Mouse (Mus musculus) spleen, postnatal 36 days (tissue): Measurements from ENCODE around the gene Foxj1.
A peak's percentile ranks its signal among the peaks of the same experiment; 100 is the strongest.
"Not testable (repeated sequence)": the region's sequence is repeated elsewhere in the genome, so short reads cannot be mapped to it uniquely, and the experiment has no call there.

ENCODE experiments used
- DNase-seq, 2 experiments: peaks; one replicate each; pipeline ENCODE4 v3.0.0; 2022; ENCODE audit warnings: low spot score in 2 of 2, mixed read lengths in 1 of 2

Gene Foxj1

DNA sequence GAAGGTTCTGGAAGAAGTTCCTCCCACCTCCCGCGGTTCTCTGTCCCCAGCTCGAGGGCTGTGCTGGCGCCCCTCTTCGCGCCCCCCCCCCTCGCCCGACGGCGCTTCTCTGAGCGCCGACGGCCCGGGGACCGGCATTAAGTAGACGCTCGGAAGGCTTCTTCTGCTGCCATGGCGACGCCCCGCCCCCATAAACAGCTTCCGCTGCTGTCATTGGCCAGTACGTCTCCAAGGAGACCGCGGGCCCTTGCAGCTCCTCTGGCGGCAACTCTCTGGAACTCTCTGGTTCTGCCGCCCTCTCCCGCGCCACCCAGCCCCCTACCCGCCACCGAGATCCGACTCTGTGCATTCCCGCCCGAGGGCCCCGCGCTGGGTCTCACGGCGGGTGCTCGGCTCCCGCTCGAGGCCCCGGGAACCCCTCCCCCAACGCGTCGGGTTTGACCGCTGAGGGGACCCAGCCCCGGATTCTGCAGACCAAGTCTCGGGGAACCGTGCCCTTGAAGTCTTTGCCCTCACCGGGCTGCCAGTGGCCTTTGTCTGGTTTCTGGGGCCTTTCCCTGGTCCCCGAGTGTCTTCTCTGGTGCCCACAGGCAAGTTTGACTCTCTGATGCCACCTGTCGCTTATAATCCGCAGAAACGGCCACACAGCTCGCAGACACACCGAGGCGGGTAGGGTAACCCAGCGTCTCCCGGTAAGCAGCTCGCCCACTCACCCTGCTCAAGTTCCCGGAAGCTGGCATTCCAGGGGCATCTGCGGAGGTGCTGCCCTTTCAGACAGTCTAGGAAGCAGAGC, at the start of gene Foxj1:
Gene Foxj1 (minus strand): TSS at position 156 of the 793 bp plus-strand sequence.
- peak; percentile 90 to 91 for DNase-seq

DNA sequence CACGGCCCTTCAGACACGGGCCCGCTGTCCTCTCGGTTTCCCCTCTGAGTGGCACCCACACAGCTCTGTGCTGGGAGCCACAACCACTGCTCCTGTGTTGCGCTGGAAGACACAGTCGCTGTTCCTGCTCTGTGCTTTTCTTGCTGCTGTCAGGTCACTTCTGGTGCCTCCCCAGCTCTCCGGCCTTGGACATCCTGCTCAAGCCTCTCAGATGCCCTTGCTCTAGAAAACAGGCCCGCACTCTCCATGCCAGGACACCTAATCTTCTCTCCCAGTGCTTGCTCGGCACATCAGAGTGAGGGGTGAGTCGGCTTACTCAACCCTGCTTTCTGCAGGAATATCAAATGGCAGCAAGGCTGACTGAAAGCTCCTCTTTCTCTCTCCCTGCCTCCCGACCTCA, 49.0 kb upstream of the Foxj1 start:
- DNase-seq: no peak

DNA sequence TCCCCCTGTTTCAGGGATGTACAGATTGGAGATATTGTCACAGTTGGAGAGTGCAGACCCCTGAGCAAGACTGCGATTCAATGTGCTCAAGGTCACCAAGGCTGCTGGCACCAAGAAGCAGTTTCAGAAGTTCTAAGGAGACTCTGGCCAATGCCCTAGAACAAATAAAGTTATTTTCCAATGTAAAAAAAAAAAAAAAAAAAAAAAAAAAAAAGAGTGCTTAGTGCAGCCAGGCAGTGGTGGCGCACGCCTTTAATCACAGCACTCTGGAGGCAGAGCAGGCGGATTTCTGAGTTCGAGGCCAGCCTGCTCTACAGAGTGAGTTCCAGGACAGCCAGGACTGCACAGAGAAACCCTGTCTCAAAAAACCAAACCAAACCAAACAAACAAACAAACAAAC, 47.9 kb upstream of the Foxj1 start:
- not testable (repeated sequence) for DNase-seq

DNA sequence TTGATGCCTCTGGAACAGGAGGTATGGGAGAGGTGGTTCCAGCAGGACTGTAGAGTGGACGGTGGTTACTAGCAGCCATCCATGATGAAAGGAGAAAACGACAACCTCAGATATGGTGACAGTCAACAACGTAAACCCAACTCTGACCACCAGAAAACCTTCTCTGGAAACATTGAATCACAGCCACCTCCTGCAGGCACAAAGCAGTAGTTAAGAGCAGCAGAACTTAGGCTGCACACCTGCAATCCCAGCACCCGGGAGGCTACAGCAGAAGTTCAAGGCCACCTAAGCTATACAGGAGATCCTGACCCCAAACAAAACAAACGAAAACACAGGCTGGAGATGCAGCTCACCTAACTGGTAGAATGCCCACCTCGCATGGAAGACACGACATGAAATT, 45.6 kb upstream of the Foxj1 start:
- DNase-seq: no peak

DNA sequence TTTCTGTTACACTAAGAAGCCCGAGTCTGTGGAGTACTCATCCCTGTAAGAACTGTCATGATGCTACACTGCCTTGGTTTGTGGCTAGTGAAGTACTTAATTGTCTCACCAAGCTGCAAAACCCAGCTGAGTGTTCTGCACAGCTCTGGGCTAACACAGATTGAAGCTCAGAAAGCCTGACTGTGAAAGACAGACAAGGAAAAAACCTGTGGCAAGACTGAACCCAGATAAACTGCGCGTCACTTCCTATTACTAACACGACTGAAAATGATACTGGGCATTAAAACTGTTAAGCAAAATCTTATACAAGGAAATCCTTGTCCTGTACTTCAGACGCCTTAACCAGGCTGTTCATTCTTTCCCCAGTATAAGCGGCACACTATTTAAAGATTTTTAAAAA, 44.3 kb upstream of the Foxj1 start:
- no peak for DNase-seq

DNA sequence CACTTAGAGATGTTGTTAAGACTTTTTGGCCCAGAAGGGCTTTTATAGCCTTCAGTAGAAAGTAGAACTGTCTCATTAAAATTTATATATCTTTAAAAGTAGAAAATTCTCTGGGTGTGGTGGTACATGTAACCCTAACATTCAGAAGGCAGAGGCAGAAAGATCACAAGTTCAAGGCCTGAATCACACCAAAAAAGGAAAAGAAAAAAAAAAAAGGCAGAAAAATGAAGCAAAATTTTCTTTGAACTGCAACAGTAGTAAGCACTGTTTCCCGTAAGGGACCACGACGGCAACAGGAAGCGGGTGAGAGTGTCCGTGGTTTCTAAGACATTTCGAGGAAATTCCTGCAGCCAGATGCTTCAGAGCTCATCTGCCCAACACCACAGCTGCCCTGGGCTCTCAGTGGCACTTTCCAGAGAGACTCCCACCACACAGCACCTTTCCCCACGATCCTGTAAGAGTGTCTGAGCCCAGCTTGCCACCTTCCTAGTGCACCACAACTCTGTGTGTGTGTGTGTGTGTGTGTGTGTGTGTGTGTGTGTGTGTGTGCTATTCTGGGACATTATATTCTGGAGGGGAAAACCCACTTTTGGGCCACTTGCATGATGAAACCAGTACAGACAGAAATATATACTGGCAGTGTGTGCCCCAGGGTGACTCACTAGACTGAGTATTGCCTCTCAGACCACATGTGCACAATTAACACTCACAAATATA, 41.9 kb upstream of the Foxj1 start:
- peak; percentile 56 to 61 for DNase-seq

DNA sequence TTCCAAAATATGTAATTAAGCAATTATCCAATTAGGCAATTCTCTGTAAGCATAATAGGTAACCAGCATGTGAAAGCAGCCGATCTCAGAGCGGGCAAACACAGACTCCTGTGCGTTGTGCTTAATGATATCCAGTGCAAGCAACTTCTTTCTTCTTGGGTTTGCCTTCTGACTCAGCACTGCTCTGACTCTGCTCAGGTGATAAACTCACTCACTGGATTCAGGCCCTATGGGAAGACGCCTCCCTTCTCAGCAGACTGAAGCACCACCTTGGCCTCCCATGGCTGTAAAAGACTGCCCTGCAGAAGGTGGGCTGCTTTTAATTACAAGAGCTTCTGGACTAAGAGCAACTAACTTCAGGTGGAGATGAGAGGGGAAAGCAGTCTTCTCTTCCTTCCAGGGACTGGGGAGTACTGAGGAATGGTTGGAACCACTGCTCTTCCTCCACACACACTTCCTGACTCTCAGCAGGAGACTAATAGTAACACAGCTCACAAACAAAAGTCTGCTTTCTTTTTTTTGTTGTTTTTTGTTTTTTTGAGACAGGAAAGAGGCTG, 36.8 kb upstream of the Foxj1 start:
- no peak for DNase-seq

DNA sequence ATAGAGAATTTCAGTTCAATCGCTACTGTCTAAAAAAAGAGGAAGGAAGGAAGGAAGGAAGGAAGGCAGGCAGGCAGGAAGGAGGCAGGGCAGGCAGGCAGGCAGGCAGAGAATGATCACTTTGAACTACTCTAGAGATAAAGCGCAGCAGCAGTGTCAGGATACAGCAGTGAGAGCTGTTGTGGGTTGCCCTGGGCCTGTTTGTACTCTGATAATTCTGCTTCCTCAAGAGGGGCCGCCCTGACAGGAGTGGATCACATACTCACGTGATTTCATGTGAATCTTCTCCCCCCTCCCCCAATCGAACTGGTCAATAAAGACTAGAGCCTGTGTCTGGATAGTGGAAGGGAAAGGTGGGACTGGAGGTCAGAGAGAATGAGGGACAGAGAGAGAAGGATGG, 34.4 kb upstream of the Foxj1 start:
- peak; percentile 34 to 48 for DNase-seq

DNA sequence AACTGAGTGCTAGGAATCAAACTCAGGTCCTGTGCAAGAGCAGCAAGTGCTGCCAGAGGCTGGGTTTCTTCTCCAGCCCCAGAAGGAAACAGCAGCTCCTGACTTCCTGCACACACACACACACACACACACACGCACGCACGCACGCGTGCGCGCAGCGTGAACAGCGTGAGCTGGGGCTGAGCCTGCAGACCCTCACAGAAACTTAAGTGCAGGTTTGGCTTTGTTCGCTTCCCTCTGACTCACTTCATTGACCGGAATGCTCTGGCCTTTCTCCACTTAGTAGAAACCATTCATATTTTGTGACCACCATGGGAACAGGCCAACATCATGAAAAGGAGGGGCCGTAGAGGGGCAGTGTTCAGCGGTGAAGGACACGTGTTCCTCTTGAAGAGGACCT, 33.9 kb upstream of the Foxj1 start:
- DNase-seq: no peak

DNA sequence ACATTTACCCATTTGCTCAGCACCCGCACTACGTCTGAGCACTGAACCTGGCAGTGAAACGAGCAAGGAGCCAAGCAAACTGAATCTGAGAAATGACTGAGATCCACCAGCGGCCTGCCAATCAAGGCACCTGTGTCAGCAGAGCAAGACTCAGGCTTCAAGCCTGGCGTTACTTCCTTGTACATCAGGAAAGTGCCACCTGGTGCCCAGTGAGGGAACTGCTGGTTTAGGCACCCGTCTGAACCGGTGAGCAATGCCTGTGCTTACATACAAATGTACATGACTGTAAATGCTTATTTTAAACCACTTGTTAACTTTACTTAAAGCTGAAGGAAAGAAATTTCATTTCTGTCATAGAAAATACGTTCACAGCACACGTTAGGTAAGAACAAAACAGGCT, 32.9 kb upstream of the Foxj1 start:
- peak; percentile 83 to 86 for DNase-seq

DNA sequence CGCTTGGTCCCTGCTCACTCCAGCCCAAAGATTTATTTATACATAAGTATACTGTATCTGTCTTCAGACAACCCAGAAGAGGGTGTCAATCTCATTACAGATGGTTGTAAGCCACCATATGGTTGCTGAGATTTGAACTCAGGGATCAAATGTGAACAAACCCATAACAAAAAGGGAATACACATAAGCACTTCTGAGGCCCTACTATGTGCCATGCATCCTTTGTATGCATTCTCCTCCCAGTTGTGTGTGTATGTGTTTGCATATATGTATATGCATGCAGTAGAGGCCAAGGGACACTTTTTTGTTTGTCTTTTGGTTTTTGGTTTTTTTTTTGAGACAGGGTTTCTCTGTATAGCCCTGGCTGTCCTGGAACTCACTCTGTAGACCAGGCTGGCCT, 31.4 kb upstream of the Foxj1 start:
- no peak for DNase-seq

DNA sequence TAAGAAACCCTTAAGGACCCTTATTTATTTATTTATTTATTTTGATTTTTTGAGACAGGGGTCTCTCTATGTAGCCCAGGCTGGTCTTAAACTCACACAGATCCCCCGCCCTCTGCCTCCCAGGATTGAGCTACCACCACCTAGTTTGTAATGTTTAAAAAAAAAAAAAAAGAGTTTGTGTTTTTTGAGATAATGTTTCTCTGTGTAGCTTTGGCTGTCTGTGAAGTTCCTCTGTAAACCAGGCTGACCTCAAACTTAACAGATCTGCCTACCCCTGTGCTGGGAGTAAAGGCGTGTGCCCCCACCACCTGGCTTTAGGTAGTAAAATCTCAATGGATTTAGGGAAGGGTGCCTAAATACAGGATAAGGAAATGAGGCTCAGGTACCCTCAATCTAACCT, 30.9 kb upstream of the Foxj1 start:
- no peak for DNase-seq

DNA sequence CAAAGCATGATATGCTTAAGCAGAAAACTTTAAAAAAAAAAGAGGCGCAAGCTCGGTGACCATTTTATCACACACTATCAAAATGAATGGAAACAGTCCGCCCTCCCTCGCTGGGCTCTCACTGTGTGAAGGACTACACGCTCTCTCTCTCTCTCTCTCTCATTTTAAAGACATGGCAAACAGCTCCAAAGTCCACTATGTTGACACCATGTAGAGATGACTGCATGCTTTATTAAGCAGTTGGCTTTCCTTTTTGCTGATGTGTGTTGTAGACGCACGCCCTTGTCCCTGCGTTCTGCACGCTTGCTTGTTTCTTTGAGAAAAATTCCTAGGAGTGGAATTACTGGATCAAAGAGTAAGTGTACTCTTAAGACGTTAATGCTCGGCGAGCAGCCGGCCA, 30.2 kb upstream of the Foxj1 start:
- DNase-seq: no peak

DNA sequence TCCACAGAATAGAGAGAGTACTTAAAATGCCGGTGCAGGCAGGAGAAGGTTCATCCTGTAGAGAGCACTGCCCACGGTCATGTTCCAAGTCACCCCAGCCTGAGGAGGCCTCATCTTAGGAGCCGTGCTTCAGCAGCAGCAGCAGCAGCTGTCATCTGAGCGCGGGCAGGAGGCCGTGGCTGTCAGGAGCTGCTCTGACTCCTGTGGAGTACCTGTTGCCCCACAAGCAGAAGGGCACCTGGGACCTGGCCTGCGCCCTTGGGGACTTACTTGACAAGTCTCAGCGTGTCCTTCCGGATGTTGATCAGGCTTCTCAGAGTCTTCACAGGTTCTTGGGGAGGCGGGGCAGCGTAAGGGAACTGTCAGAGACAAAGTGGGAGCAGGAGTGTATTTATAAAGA, 26.8 kb upstream of the Foxj1 start:
- peak; percentile 38 to 48 for DNase-seq

DNA sequence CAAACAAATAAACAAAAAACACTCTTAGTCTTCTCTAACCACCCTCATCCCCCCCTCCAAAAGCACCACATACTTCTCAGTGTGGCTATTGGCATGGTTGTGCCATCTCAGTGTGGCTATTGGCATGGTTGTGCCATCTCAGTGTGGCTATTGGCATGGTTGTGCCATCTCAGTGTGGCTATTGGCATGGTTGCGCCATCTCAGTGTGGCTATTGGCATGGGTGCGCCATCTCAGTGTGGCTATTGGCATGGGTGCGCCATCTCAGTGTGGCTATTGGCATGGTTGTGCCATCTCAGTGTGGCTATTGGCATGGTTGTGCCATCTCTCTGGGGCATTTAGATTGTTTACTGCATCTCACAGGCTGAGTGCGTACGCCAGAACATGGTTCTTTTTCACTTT, 25.7 kb upstream of the Foxj1 start:
- DNase-seq: not testable (repeated sequence)

DNA sequence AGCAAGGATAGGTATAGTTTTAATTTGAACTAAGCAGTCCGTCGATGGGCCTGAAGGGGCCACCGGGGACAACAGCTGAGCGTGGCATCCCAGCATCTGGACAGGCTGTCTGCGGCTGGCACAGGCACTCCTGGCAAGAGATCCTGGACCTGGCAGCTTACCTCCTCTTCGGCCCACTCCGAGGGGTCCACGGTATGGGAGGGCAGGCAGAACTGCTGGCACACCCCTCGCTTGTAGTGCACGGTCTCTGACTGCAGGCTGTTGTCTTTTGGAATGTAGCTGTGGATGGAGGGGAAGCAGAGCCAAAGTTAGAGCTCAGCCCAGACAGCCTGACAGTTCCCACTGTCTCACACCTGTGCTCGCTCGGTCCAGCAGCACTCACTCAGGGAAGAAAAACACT, 24.5 kb upstream of the Foxj1 start:
- DNase-seq: no peak

DNA sequence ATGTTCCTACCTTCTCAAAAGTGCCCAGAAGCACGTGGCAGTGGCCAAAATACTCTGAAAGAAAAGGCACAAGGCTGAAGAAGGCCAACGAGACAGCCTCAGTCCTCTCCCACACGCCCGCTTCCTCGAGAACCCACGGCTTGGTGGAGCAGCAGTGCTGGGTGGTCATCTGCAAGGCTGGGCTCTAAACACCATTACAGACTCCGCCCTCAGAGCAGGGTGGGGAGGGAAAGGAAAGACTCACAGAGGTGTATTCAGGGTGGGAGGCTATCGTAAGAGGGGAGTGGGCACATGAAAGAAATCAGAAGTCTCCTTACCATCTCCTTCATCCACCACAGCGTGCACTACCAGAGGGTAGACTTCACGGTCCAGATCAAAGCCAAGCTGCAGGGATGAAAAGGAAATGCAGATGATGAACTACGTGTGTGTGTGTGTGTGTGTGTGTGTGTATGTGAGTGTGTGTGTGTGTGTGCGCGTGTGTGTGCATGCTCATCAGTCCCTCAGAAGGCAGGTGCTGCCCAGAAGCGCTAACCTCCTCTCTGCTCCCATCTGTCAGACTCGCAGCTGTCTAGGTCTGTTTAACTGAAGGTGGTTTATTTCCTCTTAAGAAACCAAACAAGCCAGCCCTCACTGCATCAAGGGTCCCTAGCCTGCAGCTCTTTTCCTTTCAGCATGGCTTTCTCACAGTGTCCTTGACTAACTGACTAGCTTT, 23.9 kb upstream of the Foxj1 start:
- DNase-seq: peak; percentile 17 to 34

DNA sequence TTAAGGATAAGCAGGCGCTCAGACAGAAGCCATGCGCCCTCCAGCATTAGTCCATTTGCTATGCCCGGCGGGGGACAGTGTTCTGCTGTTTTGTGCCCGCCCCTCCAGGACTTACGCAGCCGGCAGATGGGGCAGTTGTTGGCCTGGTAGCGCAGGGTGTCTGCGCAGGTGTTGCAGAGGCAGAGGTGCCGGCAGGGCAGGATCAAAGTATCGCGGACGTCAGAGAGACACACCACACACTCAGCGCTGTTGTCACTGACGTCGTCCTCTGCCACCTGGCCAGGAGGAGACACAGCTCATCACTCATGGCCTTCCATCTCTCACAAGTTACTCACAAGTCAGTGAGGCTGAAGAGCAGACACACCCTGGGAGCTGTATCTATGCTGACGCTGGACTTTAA, 19.3 kb upstream of the Foxj1 start:
- no peak for DNase-seq

DNA sequence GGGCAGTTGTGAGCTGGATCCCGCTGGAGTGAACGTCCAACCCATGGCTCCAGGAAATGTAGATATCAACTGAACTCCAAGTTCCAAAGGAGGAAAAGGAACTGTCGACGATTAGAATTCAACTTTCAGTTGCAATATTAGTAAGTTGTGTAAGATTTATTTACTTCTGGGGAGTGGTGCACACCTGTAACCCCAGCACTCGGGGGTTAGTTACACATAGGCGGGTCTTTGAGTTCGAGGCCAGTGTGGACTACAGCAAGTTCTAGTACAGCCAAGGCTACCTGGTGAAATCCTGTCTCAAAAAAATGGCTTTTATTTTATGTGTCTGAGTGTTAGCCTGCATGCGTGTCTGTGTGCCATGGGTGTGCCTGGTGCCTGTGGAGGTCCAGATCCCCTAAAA, 18.3 kb upstream of the Foxj1 start:
- no peak for DNase-seq

DNA sequence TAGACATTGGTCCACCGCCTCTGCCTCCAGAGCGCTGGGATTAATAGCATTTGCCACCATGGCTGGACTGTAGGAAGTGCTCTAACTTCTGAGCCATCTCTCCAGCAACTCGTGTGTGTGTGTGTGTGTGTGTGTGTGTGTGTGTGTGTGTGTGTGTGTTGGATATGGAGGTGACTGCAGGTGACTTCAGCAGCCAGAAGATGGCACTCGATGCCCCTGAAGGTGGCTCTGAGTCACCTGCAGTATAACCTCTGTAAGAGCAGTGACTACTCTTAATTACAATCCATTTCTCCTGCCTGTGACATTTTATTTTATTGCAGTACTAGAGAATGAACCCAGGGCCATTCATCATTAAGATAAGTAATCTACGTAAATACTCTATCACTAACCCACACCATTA, 16.1 kb upstream of the Foxj1 start:
- no peak for DNase-seq

DNA sequence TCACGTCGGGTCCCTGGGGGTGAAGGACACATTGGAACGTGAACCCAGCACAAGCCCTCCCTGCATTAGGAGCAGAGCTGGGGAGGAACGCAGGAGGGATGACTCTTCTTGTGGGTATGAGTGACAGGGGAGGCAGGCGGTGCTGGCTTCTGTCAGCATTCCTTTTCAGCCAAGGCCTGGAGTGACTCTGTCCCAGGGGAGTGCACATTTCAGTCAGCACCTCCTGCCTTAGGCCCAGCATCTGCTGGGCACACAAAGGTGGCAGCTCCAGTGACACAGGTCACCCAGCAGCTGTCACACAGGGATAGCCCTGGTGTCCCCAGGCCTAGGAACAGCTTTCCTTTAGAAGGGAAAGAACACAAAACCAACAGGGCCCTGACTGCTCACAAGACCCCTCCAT, 12.8 kb upstream of the Foxj1 start:
- DNase-seq: no peak

DNA sequence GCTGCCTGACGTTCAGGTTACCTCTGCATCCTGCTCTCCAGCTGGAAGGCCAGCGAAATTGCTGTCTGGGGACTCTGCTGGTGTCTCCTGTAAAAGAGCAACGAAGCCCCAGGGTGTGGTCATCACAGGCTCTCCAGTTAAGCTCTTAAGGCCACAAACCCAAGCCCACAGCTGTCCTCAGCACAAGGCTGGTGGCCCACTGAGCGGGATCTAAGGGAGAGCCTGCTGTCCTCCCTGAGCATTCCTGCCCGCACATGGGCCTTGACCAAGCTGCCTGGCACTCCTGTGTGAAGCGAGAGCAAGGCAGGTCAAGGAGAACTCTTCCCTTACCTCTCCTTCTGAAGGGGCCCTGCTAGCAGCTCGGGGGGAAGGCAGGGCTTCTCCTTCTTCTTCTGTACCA, 11.8 kb upstream of the Foxj1 start:
- DNase-seq: no peak
